Mouse (Mus musculus): ENCODE measurements around the gene Evi5l.

Gene Evi5l

DNA sequence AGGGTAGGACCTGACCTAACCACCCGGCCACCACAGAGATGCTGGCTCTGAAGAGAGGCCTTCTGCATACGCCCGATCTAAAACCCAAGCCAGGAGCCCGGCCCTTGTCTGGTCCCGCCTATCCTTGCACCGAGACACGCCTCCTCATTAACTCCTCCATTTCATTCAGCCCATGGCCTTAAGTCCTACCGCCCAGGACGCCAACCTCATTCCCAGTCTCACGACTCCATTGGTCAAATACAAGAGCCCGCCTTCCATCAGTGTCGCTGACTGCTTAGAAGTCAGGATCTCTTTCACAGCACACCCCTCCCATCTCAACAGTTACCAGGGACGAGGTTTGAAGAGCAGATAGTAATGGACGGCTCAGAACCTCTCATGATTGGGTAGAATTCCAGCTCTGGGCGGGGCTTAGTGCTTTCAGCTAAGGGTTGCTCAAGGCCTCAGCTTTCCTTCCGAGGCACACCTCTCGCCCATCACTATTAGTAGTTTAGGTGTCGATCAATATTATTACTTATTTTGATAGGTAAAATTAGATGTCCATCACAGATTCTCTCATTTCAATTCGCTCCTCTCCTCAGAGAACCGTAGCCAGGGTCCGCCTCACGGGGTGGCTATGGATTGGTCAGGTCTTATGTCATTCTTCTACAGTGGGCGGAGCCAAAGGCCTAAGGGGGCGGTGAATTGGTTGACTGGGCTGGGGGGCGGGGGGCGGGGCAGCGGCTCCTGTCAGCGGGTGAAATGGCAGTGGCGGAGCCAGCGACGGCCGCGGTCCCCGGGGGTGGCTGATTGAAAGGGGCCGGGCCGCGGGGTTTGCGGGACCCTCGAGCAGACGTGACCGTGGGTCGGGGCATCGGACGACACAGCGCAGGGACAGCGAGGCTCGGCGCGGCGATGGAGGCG is at the start of gene Evi5l:
Gene Evi5l (plus strand): TSS at position 716 of the 900 bp plus-strand sequence.
- peak; percentile 100 for DNase-seq (ENCODE audit: low read depth, low spot score)

DNA sequence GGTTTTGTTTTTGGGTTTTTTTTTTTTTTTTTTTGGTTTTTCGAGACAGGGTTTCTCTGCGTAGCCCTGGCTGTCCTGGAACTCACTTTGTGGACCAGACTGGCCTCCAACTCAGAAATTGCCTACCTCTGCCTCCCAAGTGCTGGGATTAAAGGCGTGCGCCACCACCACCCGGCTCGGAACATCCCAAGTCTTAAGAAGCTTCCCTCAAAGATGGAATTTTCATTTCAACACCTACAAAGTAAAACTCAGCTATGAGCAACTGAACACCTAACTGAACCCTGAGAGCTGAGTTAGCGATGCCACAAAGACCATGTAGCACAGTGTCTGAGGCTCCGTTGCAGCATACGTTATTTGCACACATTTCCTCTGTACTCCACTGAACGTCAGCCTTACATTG is 32.6 kb upstream of the Evi5l start, which contains the start of gene Cd209g:
Gene Cd209g (plus strand): TSS at position 301 of the 400 bp plus-strand sequence.
- no peak for DNase-seq (ENCODE audit: low read depth, low spot score)

DNA sequence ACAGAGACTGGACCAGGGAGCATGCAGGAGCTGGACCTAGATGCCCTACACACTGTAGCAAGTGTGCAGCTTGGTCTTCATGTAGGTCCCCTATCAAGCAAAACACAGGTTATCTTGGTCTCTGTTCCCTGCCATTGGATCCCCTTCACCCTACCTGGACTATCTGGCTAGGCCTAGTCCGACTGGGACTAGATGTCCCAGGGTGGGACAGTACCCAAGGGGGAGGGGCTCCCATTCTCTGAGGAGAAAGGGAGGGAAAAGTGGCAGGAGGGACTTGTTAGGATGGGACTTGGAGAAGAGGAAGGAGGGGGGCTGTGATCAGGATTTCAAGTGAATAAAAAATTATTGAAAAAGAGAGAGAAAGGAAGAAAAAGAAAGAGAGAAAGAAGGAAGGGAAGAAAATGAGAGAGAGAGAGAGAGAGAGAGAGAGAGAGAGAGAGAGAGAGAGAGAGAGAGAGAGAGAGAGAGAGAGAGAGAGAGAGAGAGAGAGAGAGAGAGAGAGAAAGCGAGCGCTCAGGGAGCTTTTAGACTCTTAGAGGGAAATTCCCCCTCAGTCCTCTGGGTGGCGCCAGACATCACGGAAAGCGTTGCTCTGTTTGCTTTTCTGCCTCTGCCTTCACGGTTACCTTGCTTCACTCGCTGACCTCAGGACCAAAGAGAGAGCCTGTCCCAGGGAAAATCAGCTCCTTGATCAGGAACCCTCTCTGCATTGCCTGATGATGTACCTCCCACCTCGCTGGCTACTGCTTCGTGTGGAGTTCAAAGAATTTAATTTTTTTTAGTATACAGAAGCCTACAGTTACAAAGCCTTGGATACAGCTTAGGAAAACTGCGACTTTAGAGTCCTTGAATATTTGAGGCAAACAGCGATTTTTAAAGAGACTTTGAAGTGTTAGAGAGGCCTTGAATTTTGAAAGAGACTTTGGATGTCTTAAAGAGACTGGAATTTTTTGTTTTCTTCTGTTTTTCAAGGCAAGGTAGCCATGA is 26.4 kb upstream of the Evi5l start:
- peak; percentile 84 for DNase-seq (ENCODE audit: low read depth, low spot score)

DNA sequence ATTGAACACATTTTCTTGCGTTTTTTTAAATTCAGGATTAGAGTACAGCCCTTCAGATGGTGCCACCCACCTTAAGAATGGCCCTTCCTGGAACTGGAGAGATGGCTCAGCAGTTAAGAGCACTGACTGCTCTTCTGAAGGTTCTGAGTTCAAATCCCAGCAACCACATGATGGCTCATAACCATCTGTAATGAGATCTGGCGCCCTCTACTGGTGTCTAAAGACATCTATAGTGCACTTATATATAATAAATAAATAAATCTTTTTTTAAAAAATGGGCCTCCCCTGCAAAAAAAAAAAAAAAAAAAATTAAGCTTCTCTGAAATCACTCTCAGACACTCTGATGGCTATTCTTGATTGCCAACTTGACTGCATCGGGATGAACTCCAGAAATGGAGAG is 24.6 kb upstream of the Evi5l start:
- peak; percentile 40 for DNase-seq (ENCODE audit: low read depth, low spot score)

DNA sequence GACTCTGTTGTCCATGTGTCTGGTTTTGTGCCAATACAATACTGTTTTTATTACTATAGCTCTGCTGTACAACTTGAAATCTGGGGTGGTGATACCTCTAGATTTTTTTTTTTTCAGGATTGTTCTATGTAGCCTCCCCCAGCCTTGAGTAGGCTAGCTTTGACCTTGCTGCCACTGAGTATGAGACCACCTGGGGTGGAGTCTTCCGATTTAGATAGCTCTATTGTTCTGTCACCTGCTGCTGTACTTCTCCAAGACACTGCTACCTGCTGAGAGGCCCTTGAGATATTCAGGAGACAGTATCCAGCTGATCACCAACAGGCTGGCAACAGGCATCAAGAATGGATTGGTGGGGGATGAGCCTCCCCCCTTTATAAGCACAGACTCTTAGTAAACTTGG is 19.1 kb upstream of the Evi5l start:
- DNase-seq (ENCODE audit: low read depth, low spot score): peak; percentile 96

DNA sequence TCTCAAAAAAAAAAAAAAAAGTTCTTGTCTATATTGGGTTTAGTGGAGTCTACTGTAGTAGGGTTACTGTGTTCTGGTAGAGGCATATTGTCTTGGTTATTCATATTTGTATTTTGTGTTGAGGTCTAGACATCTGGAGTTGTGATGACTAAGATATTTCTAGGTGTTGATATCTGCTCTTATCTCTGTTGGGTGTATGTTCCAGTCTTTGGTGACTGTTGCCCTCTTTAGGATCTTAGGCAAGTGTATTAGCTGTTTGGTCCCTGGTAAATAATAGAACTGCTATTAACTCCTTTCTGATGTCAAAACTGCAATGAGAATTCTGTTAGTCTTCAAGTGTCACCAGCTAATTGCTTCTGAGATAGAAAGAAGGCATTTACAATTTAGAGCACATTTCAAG is 11.5 kb upstream of the Evi5l start:
- no peak for DNase-seq (ENCODE audit: low read depth, low spot score)

DNA sequence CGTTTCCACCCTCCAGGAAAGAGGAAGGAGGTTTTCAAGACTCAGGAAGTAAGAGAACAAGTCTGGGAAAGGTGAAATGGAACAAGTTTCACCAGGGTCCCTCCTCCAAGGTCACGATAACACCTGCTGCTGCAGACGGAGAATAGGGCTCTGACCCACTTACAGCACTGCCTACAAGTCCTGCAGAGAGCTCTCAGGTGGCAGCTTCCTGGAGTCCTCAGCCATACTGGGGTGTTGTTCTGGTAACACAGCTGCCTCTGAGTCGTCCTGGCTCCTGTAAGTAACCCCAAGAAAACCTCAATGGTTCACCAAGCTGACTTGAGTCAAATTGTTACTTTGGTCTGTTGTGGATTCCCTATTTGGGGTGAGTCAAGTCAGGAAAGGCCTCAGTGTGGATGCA is 3.6 kb upstream of the Evi5l start:
- peak; percentile 52 for DNase-seq (ENCODE audit: low read depth, low spot score)

DNA sequence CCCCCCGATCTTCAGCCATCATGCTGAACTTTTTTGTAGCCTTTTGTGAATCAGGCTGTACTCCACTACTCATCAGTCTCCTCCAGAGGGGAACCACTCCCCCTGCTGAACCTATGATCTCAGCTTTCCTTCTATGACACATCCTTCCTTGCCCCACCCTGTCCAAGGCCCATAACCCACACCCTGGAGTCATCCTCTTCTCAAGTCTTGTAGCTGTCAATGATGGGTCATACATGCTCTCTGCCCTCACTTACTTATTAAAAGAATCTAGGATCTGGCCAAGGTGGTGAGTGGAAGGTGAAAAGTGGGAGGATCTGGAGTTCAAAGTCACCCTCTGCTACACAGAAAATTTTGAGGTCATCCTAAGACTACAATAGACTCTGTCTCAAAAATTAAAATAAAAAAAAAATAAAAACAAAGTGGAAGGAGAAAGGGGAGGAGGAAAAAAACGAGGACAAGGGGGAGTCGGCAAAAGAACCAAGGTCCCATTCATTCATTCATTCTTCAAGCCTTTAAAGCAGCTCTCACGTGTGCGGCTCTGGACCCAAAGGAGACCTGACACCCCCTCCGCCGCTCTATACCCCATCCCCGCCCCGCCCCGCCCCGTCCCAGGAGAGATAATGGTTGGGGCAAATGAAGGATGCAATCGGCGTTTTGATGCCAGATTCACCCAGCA is 1.1 kb upstream of the Evi5l start:
- DNase-seq (ENCODE audit: low read depth, low spot score): peak; percentile 39

DNA sequence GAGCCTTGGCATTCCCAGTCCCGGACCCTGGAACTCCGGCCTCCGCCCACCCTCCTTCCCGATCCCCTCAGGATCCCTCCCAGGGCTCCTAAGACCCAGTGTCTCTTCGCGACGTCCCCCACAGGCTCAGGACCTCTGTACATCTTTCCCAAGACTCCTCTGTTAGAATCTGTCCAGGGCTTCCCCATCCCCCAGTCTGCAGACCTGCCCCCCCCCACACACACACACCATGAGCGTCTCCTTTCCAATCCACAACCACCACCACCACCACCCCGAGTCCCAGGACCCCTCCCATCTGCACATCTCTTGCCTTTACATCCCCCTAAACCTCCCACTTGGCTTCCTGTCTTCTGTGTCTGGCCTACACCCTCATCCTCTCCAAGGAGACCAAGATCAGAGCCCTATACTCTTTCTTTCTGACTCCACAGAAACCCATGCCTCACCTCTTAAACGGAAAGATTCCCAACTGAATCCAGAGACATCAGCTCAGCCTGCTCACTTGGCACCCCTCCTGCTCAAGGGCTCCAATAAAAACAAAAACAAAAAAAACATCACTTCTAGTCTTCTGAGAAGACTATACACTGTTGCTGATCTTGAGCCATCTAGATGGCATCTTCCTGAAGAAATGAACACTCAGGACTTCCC is 636 bp downstream of the Evi5l start:
- DNase-seq (ENCODE audit: low read depth, low spot score): peak; percentile 19

DNA sequence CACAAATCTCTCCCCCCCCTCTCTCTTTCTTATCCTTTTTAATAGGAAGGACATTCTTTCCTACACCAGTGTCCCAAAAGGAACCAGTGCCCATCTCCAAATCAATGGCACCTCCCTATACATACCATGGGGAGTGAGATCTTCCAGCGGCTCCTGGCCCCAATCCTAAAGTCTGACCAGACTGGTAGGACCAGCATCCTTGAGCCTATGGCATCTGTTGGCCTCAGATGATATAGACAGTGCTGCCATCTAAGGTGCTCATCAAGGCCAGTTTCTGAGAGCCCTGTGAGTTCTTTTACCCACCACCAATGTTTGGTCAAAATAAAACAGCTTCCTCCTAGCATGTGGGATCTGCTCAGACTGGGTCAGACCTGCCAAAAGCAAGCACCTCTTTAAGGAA is 1.6 kb downstream of the Evi5l start:
- no peak for DNase-seq (ENCODE audit: low read depth, low spot score)

DNA sequence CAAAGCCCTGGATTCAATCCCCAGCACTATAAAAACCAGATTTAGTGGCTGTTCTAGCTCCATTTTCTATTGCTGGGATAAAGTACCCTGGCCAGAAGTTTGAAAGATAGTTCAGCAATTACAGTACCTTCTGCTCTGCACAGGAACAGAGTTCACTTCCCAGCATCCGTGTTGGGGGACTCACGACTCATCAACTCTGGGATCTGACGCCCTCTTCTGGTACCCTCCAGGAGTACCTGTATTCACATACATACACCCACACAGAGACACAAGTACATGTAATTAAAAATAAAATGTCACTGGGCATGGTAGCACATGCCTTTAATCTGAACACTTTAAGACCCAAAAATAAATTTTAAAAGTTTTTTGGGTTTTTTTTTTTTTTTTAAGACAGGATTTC is 6.1 kb downstream of the Evi5l start:
- DNase-seq (ENCODE audit: low read depth, low spot score): peak; percentile 60

DNA sequence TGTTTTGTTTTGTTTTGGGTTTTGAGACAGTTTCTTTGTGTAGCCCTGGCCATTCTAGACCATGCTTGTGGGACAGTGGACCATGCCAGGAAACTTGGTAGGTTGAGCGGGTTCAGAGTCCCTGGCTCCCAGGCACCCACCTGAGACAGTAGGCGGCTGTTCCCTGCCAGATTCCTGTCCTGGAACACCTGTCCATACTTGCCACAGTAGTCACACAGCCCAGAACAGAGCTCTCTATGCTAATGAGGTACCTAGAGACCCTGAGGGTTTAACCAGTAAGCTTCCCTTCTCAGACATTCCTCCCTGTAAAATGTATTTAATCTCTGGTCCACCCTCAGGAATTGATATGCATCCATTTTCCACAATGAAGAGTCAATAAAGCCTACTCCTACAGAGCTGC is 7.7 kb downstream of the Evi5l start:
- no peak for DNase-seq (ENCODE audit: low read depth, low spot score)

DNA sequence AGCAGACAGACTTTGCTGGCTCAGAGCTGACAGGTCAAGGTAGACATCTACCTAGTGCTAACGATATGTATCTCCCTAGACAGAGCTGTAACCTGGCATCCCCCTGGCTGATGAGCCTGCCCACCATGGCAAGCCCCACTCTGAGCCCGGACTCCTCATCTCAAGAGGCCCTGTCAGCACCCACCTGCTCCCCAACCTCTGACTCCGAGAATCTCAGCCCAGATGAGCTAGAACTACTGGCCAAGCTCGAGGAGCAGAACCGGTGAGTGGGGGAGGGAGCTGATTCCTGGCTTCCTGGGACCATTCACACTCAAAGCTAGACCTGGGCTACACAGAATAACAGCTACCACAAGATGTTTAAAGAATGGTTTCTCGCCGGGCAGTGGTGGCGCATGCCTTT is 17.0 kb downstream of the Evi5l start:
- DNase-seq (ENCODE audit: low read depth, low spot score): no peak

DNA sequence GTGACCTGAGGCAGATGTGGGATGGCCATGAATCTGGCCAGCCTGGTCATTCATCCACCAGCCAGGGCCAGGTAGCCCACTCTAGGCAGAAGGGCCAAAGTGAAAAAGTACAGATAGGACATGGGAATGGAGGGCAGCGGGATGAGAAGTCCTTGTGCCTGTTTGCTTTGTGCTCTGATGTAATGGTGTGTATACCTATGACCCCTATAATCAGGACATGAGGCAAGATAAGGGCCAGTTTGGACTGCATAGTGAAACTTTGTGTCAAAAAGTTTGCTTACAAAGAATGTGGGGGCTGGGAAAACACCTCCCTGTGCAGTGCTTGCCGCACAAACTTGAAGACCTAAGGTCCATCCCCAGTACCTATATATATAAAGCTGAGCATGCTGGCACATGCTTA is 19.8 kb downstream of the Evi5l start:
- DNase-seq (ENCODE audit: low read depth, low spot score): no peak

DNA sequence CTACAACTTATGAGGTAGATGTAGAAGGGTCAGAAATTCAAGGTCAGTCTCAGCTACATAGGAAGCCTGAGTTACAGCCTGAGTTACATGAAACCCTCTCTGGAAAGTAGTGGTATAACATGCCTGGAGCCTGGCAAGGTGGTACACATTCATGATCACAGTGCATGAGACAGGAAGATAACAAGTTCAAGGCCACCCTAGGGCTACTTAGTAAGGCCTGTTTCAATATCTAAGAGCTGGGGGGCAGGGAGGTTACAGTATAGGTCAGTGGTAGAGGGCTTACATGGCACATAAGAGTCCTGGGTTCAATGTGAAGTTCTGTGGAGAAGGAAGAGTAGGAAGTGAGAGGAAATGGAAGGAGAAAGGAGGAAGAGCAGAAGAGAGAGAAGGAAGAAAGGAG is 22.2 kb downstream of the Evi5l start:
- DNase-seq (ENCODE audit: low read depth, low spot score): no peak

DNA sequence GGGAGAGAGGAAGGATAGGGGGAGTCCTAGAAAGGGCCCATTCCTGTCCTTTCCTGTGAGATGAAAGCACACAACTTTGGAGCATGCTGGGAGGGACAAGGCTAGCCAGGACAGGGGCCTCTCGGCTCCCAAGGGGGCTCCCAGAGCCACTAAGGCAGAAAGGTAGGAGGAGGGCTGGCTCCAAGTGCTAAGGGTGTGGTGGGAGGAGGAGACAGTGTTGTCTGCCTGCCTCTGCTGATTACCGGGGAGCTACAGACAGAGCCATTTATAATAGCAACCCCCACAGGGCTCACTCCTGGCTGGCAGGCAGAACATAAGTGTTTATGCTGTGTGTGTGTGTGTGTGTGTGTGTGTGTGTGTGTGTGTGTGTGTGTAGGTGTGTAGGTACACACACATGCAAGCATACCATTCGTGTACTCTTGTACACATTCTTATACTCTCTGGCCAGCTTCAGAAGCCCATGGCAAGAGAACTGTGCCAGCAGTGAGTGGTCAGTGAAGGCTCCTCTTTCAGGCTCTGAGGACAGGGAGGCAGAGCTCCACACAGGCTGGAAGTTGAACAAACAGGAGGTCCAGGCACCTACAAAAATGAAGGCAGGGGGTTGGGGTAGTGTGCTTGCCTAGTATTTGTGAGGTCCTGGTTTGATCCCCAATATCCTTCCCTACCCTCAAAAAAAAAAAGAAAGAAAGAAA is 22.8 kb downstream of the Evi5l start:
- DNase-seq (ENCODE audit: low read depth, low spot score): no peak

DNA sequence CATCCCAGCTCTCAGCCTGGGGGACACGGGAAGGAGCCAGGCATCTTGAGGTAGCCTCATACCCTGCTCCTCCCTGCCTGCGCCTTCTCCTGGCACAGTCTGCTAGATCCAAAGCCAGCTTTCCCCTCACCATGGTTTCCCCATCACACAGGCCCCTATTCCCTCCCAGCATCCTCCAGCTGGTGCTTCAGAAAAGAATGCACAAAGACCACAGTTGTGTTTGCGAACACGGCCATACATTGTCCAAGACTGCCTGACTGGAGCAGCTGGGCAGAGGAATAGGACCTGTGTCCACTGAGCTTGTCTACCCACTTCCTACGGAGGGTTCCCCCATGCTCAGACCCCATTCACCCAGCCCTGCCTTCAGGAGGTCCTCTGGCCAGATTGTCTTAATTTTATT is 25.9 kb downstream of the Evi5l start:
- no peak for DNase-seq (ENCODE audit: low read depth, low spot score)

DNA sequence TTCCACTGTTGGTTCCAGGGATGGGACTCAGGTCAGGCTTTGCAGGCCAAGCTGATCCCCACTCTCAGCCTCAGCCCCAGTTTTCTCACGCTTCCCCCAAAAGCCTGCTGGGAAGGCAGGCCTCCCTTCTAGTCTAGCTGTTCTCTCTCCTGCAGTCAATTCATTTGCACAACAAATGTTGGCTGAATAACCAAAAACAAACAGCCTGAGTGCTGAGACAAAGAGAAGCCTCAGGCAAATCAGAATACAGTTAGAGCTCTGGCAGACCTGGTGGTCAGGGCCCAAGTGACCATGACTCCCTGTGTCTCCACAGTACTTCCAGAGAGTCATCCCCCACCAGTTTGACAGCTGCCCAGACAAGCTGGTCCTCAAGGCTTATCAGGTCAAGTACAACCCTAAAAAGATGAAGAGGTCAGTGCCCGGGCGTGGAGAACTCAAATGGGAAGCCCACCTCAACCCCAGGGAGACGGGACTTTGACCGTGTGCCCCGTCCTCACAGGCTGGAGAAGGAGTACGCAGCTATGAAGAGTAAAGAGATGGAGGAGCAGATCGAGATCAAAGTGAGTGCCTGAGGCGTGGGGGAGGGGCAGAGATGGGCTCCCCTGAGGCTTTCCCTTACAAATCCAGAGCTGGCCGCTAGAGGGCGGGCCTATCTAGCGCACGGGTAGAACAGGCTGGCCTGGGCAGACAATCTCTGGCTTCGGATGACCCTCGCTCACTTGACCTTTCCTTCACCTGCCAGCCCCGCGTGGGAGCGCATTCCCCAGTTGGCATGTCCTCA is 26.6 kb downstream of the Evi5l start:
- peak; percentile 88 for DNase-seq (ENCODE audit: low read depth, low spot score)

DNA sequence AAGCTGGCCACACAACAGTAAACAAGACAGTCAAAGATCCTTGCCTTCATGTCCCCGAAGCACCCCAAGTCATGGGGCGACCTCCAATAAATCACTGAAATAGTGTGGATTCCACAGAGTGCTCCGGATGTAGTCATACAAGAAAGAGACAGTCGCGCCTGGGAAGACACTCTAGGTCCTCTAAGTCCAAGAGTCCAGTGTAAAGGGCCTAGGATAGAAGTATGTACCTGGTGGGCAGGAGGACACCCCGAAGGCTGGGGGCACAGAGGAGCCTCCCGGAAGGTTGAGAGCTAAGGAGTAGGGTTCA is 27.2 kb downstream of the Evi5l start:
- no peak for DNase-seq (ENCODE audit: low read depth, low spot score)

DNA sequence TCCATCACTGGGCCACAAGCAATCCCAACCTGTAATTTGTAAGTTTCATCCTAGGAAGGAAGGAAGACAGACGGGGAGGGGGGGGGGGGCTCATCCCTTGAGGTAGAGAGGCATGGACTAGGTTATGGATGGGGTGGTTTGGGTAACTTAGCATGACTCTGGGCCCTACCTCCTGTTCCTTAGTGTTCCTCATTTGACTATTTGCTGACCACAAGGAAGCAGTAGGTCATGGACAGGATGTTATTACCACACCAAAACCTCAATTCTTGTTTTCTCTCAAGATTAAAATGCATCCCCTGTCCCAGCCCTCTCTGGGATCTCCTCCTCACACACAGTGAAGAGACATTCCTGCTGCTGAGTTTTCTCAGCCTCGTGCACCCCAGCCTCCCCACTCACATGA is 35.0 kb downstream of the Evi5l start:
- no peak for DNase-seq (ENCODE audit: low read depth, low spot score)

Measured in ES-CJ7 (cell line).